Mouse (Mus musculus): ENCODE data around the gene Safb2.
"Not testable (repeated sequence)": the region's sequence is repeated elsewhere in the genome, so short reads cannot be mapped to it uniquely, and the experiment has no call there.

DNA sequence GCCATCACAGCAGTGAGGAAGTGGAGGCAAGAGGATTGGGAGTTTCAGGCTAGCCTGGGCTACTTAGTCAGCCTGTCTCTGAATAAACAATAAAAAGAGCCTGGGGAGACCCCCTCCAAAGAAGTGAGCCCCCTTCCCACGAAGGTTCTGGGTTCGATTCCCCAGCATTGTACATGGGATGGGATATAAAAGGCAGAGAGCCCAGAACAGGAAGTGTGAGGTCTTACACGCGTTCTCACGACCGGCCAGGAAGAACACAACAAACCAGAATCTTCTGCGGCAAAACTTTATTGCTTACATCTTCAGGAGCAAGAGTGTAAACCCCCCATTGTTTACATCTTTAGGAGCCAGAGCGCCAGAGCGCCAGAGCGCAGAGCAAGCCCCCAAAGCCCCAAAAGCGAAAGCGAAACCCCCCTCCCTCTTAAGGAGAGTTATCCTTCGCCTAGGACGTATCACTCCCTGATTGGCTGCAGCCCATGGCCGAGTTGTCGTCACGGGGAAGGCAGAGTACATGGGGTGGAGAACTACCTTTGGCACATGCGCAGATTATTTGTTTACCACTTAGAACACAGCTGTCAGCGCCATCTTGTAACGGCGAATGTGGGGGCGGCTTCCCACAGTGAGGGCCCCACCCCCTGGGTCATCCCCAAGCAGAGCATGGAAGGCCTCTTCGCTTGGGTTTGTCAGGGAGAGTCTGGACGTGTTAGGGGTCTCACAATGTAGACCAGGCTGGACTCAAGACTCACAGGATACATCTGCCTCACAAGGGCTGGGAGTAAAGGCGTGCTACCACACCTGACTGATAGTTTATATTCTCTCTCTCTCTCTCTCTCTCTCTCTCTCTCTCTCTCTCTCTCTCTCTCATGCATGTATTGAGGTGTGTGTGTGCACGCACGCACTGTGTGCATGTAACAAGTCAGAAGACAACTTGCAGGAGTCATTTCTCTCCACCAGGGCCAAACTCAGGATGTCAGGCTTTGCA is 45.7 kb upstream of the Safb2 start:
- TF ChIP-seq POLR2A (IDR thresholded peaks at IDR 0.05; ENCODE audit: insufficient read depth, low read length); CTCF (IDR thresholded peaks at IDR 0.05; ENCODE audit: low read depth, low read length); EP300 (IDR thresholded peaks at IDR 0.05; ENCODE audit: insufficient read depth, low read depth, low read length): not testable (repeated sequence)
